ENCODE assay signal across 28 mouse cellular contexts in the genomic region with DNA sequence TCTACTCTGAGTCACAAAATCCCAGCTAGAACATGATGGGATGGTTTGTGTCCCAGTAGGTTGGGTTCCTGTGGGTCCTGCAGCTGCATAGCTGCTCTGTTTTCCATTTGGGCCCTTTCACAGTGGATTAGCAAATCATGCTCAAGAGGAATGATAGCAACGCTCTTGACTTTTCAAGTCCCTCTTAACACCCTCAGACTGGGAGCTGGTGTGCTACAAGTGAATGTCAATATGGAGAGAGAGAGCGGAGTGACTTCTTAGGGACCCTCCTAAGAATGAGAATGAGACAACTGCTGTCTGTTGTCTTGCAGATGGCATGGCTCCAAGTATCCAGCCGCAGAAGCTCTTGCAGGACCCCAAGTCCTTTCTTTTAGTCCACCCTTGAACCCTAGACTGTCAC.
DNase-seq lines count a peak whose midpoint lies in the region; ATAC-seq and TF ChIP-seq lines count a peak whose summit lies in the region.
"Had no signal": no experiment of that assay in that cellular context is flagged by ENCODE, and none has a peak within 500 bp of the region (broad histone marks: within the 10 kb centered on the region; RNA-seq: fewer than 3 reads in every experiment).

No protein-coding gene starts in this region.

- no peak overlapping the region for H3K27ac ChIP-seq in lung, postnatal 0 days (ENCODE audit: low read length)
- H3K27ac ChIP-seq: embryonic facial prominence, embryonic 12.5 days; embryonic facial prominence, embryonic 15.5 days; heart, embryonic 15.5 days; hindbrain, embryonic 10.5 days; hindbrain, embryonic 13.5 days had no signal

- H3K4me3 ChIP-seq in lung, postnatal 0 days (ENCODE audit: low read depth, low read length) = no peak overlapping the region
- H3K4me3 ChIP-seq: embryonic facial prominence, embryonic 12.5 days; embryonic facial prominence, embryonic 15.5 days; heart, embryonic 12.5 days; heart, embryonic 15.5 days; hindbrain, embryonic 10.5 days; hindbrain, embryonic 13.5 days had no signal

- no peaks in the 10 kb centered on the region for H3K4me1 ChIP-seq in lung, postnatal 0 days (ENCODE audit: insufficient read depth, low read depth, low read length)
- H3K4me1 ChIP-seq: embryonic facial prominence, embryonic 12.5 days; embryonic facial prominence, embryonic 15.5 days; heart, embryonic 12.5 days; hindbrain, embryonic 10.5 days; hindbrain, embryonic 13.5 days had no signal

- no peak overlapping the region for H3K4me2 ChIP-seq in lung, postnatal 0 days (replicated peaks; ENCODE audit: low read depth, low read length)
- H3K4me2 ChIP-seq: embryonic facial prominence, embryonic 12.5 days; embryonic facial prominence, embryonic 15.5 days; heart, embryonic 12.5 days; heart, embryonic 15.5 days; hindbrain, embryonic 13.5 days had no signal

- peak; percentile 2 for DNase-seq in gastrocnemius, adult 18-20 months (ENCODE audit: low spot score)
- DNase-seq in gastrocnemius, postnatal 36 days = no peak
- DNase-seq in ZHBTc4 (ENCODE audit: low read depth, low spot score) = peak; percentile 40
- DNase-seq in lung, postnatal 0 days (ENCODE audit: low spot score) = peak; percentile 68
- DNase-seq in lung, postnatal 25 days (ENCODE audit: low spot score) = peak; percentile 57
- DNase-seq in adrenal gland, adult 2 months = no peak
- no peak for DNase-seq in cerebellum, postnatal 25 days
- no peak for DNase-seq in left cerebral cortex, adult 8-10 months (ENCODE audit: low spot score in 2 of 2)
- DNase-seq: adrenal gland, postnatal 10 days; cerebellum, adult 18-20 months; cerebellum, adult 9-10 months; cerebellum, postnatal 14 days; forebrain, postnatal 0 days; gastrocnemius, postnatal 10 days; heart, adult 11 months; heart, postnatal 10 days; heart, postnatal 36 days had no signal

- H3K9ac ChIP-seq in lung, postnatal 0 days (replicated peaks; ENCODE audit: low read depth) = no peak overlapping the region
- H3K9ac ChIP-seq: embryonic facial prominence, embryonic 12.5 days; embryonic facial prominence, embryonic 15.5 days; forebrain, postnatal 0 days; heart, embryonic 12.5 days; heart, embryonic 15.5 days; hindbrain, embryonic 13.5 days had no signal

- no peaks in the 10 kb centered on the region for H3K36me3 ChIP-seq in lung, postnatal 0 days (ENCODE audit: insufficient read depth, low read length)
- H3K36me3 ChIP-seq: embryonic facial prominence, embryonic 12.5 days; embryonic facial prominence, embryonic 15.5 days; G1E; heart, embryonic 12.5 days; heart, embryonic 15.5 days; hindbrain, embryonic 10.5 days; hindbrain, embryonic 13.5 days had no signal

- intact Hi-C loops in gastrocnemius, postnatal 36 days (cut with DNase I) = no loop called here

- no peaks in the 10 kb centered on the region for H3K9me3 ChIP-seq in lung, postnatal 0 days (ENCODE audit: low read length)
- H3K9me3 ChIP-seq: embryonic facial prominence, embryonic 12.5 days; embryonic facial prominence, embryonic 15.5 days; G1E; heart, embryonic 12.5 days; heart, embryonic 15.5 days; hindbrain, embryonic 10.5 days; hindbrain, embryonic 13.5 days had no signal

- peak; percentile 72 for TF ChIP-seq EP300 in lung, postnatal 0 days (IDR thresholded peaks at IDR 0.05)

- H3K27me3 ChIP-seq in lung, postnatal 0 days (replicated peaks; ENCODE audit: insufficient read depth, low read length) = no peaks in the 10 kb centered on the region
- H3K27me3 ChIP-seq: embryonic facial prominence, embryonic 12.5 days; embryonic facial prominence, embryonic 15.5 days; heart, embryonic 15.5 days; hindbrain, embryonic 13.5 days; Patski had no signal

- WGBS in lung, postnatal 0 days = 52% methylated on average over 3 of the region's 3 CpGs

- no peak for TF ChIP-seq CTCF in lung, postnatal 0 days (IDR thresholded peaks at IDR 0.05)

- ATAC-seq in lung, postnatal 0 days = peak; percentile 74
- ATAC-seq: activated CD4-positive, CD25-positive, alpha-beta regulatory T cell, adult 4 months; forebrain, embryonic 14.5 days; forebrain, postnatal 0 days; hindbrain, embryonic 16.5 days; Patski had no signal

Comparison
In these comparisons a context has a peak if more than half of its experiments do, and no peak if none do; other contexts are left out.
1. DNase-seq: peak in gastrocnemius, adult 18-20 months (single experiment), ZHBTc4 (single experiment), lung, postnatal 0 days (single experiment) and lung, postnatal 25 days (single experiment); none in gastrocnemius, postnatal 36 days (0 of 2), adrenal gland, adult 2 months (single experiment), cerebellum, postnatal 25 days (0 of 2) and left cerebral cortex, adult 8-10 months (0 of 2).